Mouse (Mus musculus): ENCODE results near the gene Ffar2.
A peak's percentile ranks its signal among the peaks of the same experiment; 100 is the strongest.

Gene Ffar2

DNA sequence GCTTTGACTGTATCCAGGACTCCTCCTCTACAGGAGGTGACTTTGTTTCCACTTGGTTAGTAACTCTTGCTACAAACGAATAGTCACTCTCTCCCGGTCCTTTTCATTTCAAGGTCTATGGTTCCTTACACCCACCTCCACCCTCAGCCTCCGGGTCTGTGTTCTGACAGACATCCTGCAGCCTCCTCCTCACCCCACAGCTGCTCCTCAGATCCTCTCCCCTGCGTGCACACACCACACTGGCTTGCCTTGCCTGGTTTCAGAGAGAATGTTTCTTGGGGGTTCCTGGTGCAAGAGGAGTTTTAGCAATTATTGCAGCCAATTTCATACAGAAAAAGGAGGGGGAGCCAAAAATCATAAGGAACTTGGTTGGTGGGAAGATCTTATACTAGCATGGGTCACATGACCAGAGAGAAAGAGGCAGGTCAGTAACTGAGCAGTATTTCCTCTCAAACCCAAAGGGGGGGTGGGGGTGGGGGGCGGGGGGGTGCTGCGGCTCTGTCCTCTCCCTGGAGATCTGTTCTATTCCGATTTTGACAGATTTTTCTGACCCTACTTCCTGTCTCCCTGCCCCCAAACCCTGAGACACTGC lies 2.6 kb downstream of the Ffar2 start:
- no peak for DNase-seq (ENCODE audit: low spot score)

DNA sequence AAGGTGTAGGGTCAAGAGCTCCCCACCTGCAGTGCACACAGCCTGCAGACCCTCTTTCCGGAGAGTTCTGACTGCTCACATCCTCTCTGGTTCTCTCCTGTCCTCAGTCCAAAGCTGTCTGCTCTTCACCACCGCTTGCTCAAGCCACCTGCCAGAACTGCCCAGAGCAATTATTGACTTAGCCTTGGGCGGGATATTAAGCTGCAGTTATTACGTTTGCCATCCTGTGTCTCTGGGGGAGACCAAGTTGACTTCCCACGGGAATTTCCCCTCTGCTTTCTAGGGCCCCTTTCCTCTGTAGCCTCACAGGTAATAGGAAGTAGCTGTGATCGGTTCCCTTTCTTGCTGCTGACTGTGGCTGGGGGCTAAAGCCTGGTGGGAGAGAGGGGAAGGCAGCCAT lies 3.4 kb downstream of the Ffar2 start:
- no peak for DNase-seq (ENCODE audit: low spot score)

DNA sequence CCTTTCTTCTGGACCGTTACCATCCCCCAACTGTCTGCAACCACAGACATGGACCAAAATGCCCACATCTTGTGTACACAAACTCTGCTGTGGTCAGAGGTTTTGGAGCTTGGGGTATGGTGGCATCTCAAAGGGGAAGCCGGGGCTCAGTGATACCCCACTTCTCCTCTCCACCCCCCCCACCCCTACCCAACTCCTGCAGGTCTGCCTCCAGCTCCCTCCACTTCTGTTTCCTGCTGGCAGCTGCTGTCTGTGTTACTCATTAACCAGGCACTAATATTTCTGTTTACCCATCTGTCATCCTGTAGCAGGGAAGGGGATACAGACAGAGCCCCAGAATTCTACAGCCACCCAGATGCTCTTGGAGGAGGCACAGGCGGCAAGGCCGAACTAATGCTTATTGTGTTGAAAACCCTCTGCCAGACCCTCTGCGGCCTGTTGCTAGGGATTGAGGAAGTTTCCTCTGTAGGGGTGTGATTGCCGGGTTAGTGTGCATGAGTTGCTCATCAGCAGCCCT lies 11.2 kb downstream of the Ffar2 start:
- peak; percentile 18 for DNase-seq (ENCODE audit: low spot score)

DNA sequence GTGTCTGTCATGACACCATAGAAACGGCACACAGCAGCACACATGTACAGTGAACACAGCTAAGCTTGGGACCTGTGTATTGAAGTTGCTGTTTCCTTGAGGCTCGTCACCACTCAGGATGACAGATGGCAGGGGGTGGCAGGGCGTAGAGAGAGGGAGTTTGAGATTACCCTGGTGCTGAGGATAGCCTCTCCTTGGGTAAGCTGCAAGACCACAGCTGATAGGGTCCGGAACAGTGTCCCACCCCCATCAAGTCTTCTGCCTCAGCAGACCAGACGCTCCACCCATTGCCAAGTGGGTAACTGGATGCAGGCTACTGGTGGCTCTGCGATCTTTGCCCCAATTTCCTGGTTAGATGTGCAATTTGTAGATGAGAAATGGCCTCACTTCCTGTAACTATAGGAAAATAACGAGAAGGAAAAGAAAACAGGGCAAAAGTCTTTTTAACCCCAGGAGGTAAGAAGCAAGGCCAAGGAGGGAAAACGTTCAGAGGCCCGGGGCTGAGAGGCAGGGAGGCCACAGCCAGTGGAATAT lies 11.8 kb downstream of the Ffar2 start:
- DNase-seq (ENCODE audit: low spot score) = peak; percentile 13

DNA sequence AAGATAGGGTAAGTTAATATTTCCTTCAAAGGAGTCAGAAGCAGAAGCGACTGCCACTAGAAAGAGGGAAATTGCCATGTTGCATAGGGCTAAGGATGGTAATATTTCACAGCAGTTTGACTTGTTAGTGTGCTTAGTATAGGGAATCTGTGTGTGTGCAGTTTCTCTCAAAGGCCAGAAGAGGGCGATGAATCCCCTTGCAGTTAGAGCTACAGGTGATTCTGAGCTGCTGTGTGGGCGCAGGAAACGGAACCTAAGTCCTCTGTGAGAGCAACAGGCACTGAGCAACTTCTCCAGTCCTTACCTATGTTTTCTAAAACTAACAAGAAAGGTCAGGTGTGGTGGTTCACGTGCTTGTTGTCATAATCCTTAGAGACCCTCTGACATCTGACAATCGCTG lies 13.3 kb downstream of the Ffar2 start:
- no peak for DNase-seq (ENCODE audit: low spot score)

DNA sequence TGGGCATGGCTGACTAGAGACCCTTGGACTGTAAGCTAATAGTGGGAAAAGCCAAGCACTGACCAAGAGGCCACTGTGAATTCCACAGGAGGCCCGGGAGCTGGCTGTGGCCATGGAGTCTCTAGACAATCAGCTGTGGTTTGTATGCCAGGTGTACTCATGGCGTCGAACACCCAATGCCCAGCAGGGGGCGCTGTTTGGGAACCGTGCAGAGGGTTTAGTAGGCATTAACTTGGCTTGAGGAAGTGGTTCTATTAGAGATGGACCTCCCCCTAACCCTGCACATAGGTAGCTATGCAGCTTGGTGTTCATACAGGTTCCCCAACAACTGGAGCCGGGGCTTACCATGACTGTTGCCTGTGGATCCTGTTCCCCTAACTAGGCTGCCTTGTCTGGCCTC lies 17.7 kb downstream of the Ffar2 start:
- peak; percentile 39 for DNase-seq (ENCODE audit: low spot score)

DNA sequence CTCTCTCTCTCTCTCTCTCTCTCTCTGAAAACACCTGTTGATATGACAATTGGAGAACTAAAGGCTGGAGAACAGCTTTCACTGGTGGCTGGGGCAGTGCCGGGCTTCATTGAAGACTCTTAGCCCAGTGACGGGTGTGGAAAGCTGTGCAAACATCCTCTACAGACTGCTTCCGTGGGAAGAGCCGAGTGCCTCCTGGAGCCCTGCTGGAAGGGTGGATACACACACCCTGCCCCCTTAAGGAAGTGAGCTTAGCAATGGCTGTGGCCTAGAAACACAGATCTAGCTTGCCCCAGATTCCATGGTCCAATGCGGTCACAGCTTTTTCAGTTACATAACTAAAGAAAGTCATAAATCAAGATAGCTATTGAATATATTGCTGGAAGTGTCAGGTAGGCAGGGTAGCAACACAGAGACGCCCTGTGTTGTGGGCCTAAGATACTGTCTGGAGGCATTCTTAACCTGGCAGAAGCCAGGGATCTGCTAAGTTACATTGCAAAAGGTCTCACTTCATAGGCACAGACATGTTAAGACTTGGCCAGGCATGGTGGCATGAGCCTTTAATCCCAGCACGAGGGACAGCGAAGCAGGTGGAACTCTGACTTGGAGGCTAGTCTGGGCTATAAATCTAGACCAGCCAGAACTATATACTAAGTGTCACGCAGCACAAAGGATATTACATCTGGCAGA lies 19.4 kb downstream of the Ffar2 start:
- DNase-seq (ENCODE audit: low spot score) = peak; percentile 59

DNA sequence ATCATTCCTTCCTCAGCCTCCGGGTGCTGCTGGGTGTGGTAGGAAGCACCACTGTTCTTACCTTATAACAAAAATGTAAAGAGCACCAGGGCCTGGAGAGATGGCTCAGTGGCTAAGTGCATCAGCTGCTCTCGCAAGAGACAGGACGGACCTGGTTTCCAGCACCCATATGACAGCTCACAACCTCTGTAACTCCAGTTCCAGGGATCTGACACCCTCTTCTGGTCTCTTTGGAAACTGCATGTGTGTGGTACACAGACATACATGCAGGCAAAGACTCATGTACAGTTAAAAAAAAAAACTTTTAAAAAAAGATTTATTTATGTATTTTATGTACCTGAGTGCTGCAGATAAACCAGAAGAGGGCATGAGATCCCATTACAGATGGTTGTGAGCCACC lies 20.3 kb downstream of the Ffar2 start:
- DNase-seq (ENCODE audit: low spot score) = no peak

DNA sequence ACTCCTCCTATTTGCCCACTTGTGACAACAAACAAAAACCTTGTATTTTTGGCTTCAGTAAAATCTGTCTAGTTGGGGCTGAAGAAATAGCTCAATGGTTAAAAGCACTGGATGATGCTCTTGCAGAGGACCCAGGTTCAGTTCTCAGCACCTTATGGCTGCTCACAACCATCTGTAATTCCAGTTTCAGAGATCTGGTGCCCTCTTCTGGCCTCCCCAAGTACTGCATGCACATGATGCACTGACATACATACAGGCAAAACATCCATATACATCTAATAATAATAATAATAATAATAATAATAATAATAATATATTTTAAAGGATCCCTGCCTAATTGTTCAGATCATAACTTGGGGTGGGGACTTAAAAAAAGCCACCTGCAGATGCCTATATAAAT lies 22.9 kb downstream of the Ffar2 start:
- DNase-seq (ENCODE audit: low spot score) = no peak

DNA sequence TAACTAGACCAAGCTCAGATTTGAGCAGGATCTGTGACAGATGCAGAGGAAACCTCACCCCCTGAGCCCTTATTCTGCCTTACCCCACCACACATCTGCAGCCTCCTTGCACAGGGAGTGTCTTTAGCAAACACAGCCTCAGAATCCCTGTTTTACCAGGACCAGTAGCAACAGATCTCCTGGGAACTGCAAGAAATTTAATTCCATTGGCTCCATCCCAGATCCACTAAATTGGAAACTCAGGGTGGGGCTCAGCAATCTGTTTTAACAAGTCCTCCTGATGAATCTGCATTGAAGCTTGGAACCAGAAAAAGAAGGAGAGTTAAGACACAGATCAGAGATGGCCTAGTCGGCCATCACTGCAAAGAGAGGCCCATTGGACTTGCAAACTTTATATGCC lies 26.8 kb downstream of the Ffar2 start:
- DNase-seq (ENCODE audit: low spot score) = no peak

DNA sequence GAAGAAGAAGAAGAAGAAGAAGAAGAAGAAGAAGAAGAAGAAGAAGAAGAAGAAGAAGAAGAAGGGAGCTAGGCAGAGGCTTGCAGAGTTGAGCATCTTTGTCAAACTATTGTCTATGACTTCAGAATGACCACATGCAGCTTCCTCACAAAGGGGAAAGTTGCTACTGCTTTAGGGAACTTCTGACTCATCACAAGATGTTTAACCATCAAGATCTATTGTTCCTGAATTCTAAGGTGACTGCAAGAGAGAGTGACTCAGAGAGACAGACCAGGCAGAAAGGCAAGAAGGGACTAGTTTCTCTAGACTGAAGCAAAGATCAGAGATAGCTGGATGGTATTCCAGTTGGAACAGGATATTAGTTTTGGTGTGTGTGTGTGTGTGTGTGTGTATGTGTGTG lies 28.7 kb downstream of the Ffar2 start:
- no peak for DNase-seq (ENCODE audit: low spot score)

DNA sequence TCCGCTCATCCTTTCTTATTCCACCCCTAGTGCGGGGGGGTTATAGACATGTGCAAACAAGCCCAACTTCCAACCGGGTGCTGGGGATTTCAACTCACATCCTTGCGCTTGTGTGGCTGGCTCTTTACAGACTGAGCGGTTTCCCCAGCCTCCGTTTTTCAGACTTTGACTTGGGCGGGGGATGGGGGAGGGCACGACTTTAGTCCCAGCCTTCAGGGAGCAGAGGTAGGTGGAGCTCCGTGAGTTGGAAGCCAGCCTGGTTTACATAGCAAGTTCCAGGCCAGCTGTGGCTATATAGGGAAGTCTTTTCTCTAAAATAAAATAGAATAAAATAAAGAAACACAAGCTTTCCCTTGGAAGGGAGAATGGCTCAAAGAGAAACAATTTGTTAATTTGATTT lies 31.7 kb downstream of the Ffar2 start:
- DNase-seq (ENCODE audit: low spot score) = no peak

DNA sequence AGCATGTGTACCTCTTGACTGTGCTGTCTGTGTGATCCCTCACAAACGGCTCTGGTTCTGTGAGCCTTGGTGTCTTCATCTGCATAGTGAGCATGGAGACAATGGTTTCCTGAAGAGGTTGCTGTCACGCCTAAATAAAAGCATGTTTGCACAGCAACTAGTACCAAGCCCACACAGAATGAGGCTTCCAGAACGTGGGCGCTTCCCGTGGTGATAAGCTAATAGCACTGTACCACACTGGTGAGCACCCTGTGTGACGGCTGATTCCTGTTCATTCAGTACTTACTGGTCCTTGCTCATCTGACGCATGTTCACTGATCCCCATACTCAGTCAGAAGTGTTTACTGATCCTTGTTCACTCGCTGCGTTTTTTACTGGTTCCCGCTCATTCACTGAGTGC lies 33.4 kb downstream of the Ffar2 start:
- DNase-seq (ENCODE audit: low spot score) = no peak

DNA sequence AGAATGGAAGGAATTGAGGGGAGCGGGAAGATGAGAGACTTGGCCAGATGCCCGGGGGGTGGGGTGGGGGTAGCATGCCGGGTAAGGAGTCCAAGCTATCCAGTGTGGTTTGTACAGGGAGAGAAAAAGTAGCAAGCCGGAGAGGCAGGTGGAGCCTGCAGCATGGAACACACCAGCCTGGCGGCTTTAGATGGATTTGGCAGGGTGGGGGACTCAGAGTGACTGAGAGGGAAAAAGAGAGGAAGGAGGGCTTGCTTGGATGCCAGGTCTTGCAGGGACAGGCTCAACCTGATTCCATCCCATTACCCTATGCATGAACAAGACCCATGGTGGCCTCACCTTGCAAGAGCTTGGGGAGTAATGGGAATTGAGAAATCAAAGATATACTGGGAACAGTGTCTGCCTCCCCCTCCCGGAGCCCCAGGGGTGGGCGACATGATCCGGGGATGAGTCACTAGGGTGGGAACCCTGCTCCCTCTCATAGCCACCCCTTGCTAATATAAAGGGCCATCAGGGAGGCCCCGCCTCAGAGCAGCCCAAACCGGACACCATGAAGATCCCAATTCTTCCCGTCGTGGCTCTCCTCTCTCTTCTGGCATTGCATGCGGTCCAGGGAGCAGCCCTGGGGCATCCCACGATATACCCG lies 36.1 kb downstream of the Ffar2 start, which contains the start of gene Krtdap:
TSS of gene Krtdap (plus strand) at position 520 of the 646 bp plus-strand sequence.
- no peak for DNase-seq (ENCODE audit: low spot score)

DNA sequence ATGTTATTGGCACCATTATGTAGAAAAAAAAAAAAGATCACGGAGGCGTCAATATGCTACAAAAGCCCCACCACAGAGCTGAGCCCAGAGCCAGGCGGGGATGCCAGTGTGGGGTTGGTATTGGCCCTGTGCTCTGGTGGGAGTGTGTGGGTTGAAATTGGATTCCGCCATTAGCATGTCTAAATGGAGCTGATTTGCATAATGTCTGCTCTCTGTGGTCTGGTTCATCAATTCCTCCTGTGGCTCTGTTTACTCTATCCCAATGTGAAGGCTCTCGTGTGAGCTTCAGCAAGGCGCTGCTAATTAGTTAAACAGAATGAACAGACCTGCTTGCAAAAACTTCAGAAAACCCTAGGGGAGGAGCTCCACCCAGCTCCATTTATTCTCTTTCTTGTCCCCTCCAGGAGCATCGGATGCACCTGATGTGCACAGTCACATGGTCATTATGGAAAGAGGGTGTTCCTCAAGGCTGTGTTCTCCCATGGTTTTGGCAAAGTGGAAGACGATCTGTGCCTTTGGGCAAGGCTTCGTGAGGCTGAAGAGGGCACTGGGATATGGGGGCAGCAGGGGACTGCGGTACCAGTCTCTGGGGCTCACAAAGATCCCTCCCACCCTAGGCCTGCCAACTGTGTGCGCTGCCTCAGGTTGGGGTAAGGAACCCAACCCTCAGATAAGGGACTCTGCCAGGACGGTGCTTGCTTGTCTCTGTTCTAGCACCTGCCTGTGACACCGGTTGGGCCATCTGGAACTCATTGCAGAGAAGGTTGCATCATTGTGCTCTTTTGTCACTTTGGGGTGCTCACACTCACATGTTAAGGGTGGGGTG lies 37.6 kb downstream of the Ffar2 start:
- no peak for DNase-seq (ENCODE audit: low spot score)

DNA sequence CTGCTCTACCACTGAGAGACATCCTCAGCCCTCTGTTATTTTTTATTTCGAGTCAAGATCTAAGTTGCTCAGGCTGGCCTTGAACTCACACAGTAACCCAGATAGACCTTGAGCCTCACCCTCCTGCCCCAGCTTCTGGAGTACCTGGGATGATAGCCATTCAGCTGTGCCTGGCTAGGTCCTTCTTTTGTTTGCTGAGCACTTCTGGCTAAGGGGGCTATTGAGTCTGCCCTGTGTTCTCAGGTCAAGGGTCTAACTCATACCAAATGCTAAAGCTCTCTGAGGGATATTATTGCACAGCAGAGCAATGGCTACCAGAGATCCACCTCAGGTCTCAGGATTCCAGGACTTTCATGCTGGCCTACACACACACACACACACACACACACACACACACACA lies 38.4 kb downstream of the Ffar2 start:
- peak; percentile 42 for DNase-seq (ENCODE audit: low spot score)

DNA sequence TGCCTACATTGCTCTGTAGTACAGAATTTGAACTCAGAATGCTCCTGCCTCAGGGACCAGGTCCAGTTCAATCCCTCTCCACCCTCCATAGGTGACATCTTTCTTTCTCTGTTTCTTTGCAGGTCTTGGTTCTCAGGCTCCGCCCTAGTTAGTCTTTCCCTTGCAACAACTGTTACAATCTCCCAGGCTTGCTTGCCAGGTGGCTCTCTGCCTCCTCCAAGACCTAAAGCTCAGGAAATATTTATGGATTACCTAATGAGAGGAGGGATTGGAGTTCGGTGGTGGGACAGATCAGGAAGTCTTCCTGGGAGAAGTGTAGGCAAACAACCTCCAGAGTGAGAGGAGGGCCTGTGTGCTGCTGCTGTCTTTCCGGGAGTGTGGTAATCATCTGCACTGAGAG lies 40.9 kb downstream of the Ffar2 start:
- DNase-seq (ENCODE audit: low spot score) = no peak

DNA sequence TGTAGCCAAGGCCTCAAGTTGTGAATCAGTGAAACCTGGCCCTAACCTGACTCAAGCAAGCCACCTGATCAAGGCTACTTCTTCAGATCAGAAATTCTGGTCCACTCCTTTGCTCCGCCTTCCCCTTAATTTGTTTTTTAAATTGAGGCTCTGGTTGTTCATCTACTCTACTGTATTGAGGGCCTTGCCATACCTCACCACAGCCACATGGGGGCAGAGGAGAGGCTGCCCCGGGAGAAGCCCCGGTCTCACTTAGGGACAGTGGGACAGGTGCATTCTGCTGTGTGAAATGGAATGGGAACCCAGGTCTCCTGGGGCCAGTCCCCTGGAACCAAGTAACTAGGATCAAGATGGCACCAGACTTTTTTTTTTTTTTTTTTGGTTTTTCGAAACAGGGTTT lies 41.8 kb downstream of the Ffar2 start:
- no peak for DNase-seq (ENCODE audit: low spot score)

DNA sequence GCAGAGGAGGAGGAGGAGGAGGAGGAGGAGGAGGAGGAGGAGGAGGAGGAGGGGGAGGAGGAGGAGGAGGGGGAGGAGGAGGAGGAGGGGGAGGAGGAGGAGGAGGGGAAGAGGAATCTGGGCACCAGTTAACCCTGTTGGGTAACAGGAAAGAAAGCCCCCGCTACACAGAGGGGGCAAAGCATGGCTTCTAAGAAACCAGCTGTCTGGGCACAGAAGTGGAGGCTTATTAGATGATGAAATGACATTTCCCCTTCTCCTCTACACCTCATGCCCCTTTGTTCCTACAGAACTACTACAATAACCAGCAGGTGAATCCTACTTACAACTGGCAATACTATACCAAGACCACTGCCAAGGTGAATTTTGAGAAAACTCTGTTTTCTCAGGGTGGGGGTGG lies 45.7 kb downstream of the Ffar2 start:
- DNase-seq (ENCODE audit: low spot score) = no peak

DNA sequence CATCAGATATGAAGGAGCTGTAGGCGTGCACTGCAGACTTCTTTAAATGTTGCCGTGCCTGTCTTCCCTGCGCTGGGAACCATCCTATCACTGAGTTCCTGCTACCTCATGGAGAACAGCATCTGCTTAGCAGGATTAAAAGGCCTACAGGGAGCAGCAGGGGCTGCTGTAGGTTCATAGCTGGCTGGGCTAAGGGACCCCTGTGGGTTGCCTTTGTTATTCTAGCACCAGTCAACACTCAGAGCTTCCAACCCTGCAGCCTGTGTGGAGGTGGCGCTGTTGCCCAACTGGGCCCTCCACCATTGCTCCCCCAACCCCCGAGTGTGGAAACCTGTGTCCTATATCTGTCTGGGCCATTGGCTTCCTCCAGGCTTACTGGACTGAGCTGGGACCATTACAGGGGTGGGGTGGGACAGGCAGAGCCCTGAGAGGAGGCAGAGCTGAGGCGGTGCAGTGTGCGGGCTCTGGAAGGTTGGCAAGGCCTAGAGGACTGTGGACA lies 46.4 kb downstream of the Ffar2 start:
- DNase-seq (ENCODE audit: low spot score) = no peak

DNA sequence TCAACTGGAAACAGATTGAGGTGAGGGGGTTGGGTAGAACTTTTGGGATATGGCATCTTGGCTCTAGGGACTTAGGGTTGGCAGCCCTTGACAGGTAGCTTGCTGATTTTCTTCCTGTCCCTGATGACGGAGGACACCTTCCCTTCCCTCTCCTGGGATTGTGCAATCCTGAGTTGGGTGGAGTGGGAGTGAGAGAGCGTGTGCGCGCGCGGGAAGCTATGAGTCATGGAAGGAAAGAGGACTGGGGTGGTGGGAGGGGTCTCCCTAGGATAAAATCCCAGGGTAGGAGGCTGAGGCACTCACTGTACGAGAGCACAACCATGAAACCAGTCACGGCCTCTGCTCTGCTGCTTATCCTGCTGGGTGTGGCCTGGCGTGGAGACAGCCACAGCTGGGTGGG lies 47.5 kb downstream of the Ffar2 start:
- DNase-seq (ENCODE audit: low spot score) = no peak

DNA sequence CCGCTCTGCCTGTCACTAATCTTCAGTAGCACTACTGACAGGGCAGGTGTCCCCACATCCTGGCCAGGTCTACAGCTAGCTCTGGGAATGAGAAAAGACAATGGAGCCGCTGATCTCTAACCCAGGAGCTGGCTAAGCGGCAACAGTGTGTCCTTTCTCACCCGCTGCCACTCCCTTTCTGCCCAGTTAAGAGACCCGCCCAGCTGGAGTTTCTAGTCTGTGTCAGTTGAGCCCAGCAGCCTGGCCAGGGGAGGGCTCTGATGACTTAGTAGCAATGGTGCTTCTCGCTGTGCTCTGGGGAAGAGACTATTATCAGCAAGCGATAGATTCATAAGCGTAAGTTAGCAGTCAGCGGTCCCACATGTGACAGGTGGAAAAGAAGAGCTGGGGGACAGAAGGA lies 54.3 kb downstream of the Ffar2 start:
- DNase-seq (ENCODE audit: low spot score) = no peak

Data from lung, postnatal 25 days (tissue).